Mouse (Mus musculus): ENCODE results near the gene Plin3.

DNA sequence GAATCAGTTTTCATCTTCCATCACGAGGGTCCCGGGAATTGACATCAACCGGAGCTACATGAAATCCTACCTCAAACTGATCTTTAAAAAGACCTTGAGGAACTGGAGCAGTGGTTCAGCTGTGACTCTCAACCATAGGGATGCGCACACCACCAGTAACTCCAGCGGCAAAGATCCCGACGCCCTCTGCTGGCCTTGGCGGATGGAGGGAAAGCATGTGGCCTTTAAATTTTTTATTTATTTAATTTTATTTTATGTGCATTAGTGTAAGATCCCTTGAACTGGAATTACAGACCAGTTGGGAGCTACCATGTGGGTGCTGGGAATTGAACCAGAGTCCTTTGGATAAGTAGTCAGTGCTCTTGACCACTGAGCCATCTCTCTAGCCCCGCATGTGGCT lies 37.2 kb downstream of the Plin3 start:
- TF ChIP-seq MEF2A (IDR thresholded peaks at IDR 0.05; ENCODE audit: extremely low read depth, insufficient replicate concordance, low read depth, low read length, poor library complexity, severe bottlenecking), result no peak
- TF ChIP-seq POLR2A (IDR thresholded peaks at IDR 0.05; ENCODE audit: control insufficient read depth in 1 of 2, insufficient read depth in 1 of 2, low read depth in 1 of 2, low read length in 2 of 2, poor library complexity in 1 of 2), result no peak
- TF ChIP-seq CTCF (IDR thresholded peaks at IDR 0.05 in 2 of 3, conservative IDR thresholded peaks at IDR 0.05 in 1 of 3; ENCODE audit: control insufficient read depth in 1 of 3, insufficient read depth in 1 of 3, low read depth in 2 of 3, low read length in 3 of 3, poor library complexity in 1 of 3, severe bottlenecking in 1 of 3), result peak; percentile 28 to 79 (median 60)
- no peak for TF ChIP-seq GATA1 (IDR thresholded peaks at IDR 0.05; ENCODE audit: low read depth, low read length)
- TF ChIP-seq USF1 (IDR thresholded peaks at IDR 0.05; ENCODE audit: low read depth, low read length), result no peak
- TF ChIP-seq RAD21 (IDR thresholded peaks at IDR 0.05; ENCODE audit: low read depth, low read length), result peak; percentile 35
- no peak for TF ChIP-seq ZNF384 (IDR thresholded peaks at IDR 0.05; ENCODE audit: low read depth, low read length)
- TF ChIP-seq HCFC1 (IDR thresholded peaks at IDR 0.05; ENCODE audit: low read depth, low read length), result no peak

All from MEL (cell line).